Mouse (Mus musculus) heart, postnatal 10 days (tissue): ENCODE results near the gene Abcb7. TPM values are rescaled to one million over a fixed set of nuclear protein-coding genes. Genes with fewer than 3 reads are reported as not detected.
"Not testable (repeated sequence)": the region's sequence is repeated elsewhere in the genome, so short reads cannot be mapped to it uniquely, and the experiment has no call there.

Source experiments
- DNase-seq, 2 experiments: peaks; one replicate each; pipeline ENCODE4 v3.0.0; 2021
- intact Hi-C: fragments of 180-260 bp; cut with DNase I; formaldehyde crosslinking; loops from one replicate; pipeline ENCODE4 v1.15.1; 2025
- total RNA-seq, 2 experiments: library from RNA; stranded (reverse); gene quantifications; 2 replicates each; pipeline ENCODE4 v1.2.3; 2021

Gene Abcb7
- 10 to 100 TPM; 29.7 to 32.2 TPM for total RNA-seq

DNA sequence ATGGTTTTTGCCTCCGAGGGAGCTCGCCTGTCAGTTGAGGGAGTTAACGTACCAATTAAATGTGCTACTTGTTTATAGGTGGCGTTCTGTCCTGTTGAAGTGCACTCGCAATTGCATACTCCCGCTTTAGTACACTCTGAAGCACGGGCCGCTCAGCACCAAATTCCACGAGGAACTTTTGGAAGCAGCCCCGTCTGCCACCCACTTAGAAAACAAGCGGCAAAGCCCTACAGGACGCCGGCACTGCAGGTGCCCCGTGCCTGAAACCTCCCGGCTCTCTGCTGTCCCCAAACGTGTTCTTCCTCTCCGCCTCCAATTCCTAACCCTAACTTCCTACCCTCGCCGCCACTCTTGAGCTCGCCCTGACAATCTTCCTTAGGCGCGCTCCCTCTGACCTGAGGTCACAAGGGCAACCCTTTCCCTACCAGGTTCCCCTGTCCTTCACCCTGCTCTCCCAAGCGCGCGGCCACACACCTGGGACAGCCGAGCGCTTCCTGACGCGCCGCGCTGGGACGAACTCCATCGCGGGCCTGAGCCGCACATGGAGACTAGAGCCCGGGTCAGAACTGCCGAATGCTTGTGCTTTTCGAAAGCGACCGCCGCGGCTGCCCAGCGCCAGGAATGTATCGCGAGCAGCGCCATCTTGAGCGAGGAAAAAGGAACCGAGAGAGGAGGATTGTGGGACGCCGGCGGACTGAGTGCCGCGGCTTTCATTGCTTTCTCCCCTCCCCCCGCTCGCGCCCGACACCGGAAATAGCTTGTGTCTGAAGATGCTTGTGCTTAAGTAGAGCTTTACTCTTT lies at the start of gene Abcb7:
Abcb7 (minus strand) TSS at position 674 of the 801 bp plus-strand sequence.
- DNase-seq = peak; percentile 85 to 90
- intact Hi-C loops = loop anchor here (5.0 to 10.0 kb wide), 2 partner anchors 69 to 219 kb away; partner anchors contain the start of gene Uprt

DNA sequence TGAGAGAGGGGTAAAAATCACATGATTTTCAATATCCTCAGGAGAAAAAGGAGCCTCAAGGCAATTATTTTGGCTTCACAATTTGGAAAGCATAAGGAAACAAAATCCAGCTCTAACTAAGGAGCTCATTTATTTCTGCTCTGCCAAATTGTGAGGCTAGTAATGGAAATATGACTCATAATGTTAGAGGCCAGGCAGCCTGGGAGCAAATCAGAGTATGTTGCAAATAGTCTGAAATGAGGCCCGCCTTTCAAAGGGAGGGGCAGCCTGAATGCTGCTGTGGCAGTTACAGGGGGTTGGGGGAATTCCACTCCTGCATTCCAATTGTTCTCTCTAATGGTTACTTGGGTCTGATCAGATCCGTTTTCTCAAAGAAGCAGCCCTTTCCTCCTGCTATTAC lies 48.1 kb upstream of the Abcb7 start:
- peak; percentile 37 to 50 for DNase-seq
- intact Hi-C loops = no loop called here

DNA sequence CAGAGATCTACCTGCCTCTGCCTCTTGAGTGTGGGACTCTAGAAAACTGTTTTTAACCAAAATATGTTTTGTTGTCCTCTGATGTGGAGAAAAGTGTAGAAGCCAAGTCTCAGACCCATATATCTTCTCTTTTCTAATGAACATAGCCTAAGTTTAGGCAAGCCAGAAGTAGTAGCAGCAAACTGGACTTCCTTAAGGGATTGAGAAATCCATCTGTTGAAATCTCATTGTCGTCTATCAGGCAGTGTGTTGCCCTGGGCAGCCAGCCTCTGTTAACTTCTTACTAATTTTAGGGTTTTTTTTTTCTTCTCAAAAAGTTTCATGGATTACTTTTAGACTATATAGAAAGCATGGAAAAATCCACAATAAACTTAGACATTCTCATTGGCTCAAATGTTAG lies 38.8 kb upstream of the Abcb7 start:
- no peak for DNase-seq
- intact Hi-C loops = no loop called here

DNA sequence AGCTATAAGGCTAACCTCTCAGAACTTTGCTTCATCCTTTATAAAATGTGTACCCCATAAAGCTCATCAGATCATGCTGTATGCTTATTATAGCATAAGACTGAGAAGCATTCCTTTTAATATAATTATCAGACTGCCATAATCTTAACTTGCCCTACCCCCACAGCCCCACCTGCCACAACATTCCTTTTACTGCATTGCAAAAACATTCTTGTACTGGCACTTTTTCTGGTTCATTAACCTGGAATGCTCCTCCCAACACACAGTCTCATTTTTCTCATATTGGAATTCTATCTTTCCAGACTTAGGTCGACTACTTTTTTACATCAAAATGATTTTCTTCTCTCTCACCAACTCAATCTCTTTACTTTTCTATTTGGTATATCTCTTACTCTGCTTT lies 19.8 kb upstream of the Abcb7 start:
- intact Hi-C loops = no loop called here
- no peak for DNase-seq

DNA sequence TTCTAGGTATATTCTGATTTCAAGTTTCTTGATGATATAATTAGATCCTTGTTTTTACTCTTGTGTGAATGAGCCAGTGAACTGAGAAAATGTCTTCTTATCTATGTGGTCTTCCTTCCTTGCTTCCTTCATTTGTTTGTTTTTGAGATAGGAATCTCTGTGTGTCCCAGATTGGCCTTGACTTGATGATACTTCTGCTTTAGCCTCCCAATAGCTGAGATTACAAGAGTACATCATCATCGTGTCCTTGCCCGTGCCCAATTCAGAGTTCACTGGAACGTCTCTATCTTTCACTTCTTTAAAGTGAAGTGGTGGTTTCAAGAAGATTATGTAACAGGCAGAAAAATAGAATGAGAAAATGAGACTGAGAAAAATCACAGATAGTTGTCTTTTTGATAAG lies 14.5 kb upstream of the Abcb7 start:
- intact Hi-C loops = no loop called here
- no peak for DNase-seq

DNA sequence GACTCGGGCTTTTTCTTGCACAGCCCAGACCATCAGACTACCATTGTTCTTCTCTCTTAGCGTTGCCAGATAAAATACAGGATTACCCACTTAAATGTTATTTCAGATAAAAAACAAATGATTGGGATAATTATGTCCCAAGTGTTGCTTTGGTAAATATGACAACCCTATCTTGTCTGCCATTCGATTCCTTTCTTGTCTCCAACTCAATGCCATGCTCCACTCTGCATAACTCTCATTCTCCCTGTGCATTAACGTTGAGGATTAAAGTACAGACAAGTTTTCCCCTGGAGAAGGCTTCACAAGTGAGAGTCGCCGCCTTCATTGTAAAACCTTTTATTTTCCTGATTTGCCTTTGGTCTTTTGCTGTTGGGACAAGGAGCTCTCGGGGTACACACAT lies 339 bp upstream of the Abcb7 start:
- no peak for DNase-seq
- intact Hi-C loops = loop anchor here (5.0 to 10.0 kb wide), 2 partner anchors 68 to 219 kb away; partner anchors contain the start of gene Uprt

DNA sequence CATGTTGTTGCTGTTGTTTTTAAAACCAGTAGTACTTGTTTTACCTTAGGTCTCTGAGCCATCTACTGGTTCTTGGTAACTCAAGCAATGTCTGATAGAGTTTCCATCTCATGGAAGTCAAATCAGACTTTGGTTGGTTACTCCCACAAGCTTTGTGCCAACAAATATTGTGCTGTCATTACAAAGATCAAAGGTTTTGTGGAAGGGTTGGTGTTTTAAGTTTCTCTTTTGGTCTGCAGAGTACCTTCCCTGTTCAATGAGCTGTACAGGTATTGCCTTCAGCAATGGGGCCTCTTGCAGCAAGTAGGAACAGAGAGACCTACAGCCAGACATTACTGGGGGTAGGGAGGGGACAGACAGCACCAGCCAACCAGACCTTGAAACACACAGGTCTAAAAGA lies 5.5 kb downstream of the Abcb7 start:
- intact Hi-C loops = no loop called here
- no peak for DNase-seq

DNA sequence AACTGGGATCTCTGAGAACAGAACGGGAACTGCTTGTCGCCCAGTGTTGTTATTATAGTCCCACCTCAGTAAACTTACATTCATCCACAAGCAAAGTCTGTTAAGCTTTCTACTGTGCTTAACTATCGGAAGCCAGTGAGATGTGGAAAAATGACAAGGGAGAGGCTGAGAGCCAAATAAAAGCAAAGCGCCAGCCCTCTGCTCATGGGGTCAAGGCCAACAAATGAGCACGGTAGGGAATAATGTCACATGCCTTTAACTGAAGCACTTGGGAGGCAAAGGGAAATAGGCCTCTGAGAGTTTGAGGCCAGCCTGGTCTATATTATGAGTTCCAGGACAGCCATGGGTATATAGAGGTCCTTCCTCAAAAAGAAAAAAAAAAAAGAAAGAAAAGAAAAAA lies 11.2 kb downstream of the Abcb7 start:
- intact Hi-C loops = no loop called here
- DNase-seq = no peak

DNA sequence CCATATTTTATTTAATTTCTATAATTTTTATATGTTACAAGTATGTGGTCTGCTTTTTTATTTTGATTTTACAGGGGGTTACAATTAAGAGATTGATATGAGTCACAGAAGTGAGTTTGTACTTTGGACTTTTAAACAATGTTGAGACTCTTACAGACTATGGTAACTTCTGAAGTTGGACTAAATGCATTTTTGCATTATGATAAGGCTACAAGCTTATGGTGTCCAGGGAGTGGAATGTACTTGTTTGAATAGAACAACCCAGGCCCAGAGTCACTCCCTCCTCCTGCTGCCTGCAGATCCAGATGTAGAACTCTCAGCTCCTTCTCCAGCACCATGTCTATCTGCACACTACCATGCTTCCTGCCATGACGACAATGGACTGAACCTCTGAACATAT lies 12.5 kb downstream of the Abcb7 start:
- intact Hi-C loops = no loop called here
- DNase-seq = no peak

DNA sequence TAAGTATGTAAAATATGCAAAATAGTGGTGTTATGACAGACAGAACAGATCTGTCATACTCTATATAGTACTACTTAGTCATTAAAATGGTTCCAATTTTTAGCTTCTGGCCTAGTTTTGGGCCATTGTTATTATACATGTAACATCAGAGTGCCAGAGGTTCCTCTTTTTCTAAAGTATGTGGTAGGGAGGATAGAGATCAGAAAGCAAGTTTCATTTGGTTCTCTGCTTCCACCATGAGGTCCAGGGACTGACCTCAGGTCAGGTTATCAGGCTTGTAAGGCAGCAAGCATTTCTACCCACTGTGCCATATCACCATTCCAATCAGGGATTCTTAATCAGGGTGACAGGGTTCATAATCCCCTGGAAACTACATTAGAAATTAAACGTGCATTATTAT lies 16.1 kb downstream of the Abcb7 start:
- intact Hi-C loops = no loop called here
- DNase-seq = no peak

DNA sequence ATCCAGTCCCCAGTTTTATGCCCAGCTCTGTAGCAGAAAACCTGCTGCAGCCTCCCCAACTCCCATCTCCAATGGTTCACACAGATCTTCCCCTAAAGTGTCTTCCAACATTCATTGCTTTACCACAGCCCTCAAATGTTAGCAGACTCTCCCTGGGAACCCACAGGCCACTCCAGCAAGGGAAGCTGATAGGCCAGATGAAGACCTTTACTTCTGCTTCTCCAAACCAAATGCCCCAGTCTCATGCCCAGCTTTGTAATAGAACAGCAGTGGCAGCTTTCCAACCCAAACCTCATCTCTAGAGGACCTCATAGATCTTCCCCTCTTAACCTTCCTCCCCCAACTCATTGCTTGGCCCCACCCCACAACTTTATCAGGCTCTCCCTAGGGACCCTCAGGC lies 54.0 kb downstream of the Abcb7 start:
- DNase-seq = no peak
- intact Hi-C loops = no loop called here

DNA sequence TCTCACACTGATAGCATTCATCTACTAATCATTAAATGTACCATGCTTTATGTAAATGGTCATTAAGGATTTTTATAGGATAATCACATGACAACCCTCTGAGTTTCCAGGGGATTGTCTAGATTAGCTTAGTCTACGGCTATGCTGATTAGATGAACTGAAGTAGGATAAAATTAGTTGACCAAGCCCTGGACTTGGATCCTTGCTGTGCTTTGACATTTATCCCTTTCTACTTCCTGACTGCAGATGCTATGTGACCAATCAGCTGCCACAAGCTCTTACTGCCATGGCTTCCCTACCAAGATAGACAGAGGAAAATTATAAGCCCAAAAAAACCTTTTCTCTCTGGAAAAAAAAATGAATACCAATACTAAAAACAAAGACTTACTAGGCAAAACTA lies 57.8 kb downstream of the Abcb7 start:
- intact Hi-C loops = no loop called here
- no peak for DNase-seq

DNA sequence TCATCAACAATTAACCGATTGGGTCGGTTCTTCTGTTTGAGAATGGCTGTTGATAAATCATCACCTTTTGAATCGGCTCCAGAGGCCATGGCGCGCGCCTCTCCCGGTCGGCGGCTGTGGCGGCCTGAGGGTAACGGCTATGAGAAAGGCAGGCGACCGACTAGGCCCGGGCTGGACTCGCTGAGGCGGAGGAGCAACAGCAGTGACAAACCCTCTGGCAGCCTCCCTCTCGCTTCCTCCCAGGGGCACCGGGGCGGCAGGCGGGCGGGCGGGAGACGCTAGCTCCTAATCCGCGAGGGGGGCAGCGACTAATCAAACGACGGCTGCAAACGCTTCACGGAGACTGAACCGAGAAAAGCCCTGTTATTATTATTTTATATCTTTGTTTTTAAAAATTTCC lies 65.5 kb downstream of the Abcb7 start:
- peak; percentile 27 to 42 for DNase-seq
- intact Hi-C loops = not testable (repeated sequence)

DNA sequence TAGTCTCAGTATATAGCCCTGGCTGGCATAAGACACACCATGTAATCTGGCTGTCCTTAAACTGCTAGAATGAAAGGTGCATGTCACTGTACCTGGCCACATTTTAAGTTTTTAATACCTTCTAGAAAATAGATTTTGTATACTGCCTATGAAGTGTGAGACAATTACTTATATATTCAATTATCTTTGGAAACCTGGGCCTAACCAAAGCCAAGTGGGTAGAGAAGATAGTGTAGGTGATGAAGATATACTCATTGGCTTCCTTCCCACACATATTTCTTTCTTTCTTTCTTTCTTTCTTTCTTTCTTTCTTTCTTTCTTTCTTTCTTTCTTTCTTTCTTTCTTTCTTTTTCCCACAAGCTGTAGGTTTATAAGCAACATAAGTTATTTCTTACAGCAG lies 121.9 kb downstream of the Abcb7 start:
- intact Hi-C loops = no loop called here

DNA sequence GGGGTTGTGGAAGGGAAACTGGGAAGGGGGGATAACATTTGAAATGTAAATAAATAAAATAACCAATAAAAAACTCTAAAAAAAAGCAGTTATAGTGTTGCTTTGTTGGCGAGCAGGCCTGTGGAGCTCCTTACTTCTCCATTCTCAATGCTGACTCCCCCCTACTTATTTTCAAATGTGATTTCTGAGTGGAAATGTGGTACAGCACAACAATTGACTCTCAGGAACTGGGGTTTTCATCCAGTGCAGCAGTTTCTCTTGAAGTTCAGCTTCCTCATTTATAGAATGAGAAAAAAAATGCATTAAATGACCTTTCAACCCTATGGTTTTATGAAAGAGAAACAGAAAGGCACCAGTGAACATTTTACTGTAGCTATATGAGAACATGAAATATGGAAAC lies 133.8 kb downstream of the Abcb7 start:
- intact Hi-C loops = no loop called here
- DNase-seq = no peak

More for the DNA sequence above, 121.9 kb downstream of the Abcb7 start:
- no peak for DNase-seq

DNA sequence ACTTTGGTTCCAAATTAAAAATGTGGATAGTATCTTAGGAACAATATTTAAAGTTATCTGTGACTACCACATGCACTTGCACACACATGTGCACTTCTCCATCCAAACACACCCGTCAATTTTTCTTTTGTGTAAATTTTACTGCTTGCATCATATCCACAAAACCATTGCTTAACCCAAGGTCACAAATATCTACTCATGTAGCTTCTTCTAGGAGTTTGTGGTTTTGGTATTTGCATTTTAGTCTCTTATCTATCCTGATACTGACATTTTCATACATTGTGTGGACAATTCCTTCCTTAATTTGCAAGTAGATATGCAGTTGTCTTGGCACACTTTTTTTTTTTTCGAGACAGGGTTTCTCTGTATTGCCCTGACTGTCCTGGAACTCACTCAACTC lies 149.3 kb downstream of the Abcb7 start:
- intact Hi-C loops = no loop called here
- DNase-seq = no peak

DNA sequence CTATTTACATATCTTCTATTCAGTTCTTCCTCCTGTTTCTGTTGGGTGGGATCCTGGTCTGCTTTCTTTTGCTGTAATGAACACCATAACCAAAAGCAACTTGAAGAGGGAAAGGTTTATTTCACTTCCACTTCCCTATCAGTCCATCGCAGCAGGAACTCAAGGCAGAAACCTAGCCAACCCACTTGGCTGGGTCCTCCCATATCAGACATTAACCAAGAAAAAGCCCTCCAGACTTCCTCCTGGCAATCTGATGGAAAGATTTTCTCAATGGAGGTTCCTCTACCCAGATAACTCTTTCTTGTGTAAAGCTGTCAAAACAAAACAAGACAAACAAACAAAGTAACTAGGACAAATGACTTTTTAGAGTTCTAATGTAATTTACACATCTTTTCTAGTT lies 151.2 kb downstream of the Abcb7 start:
- intact Hi-C loops = no loop called here
- DNase-seq = no peak

DNA sequence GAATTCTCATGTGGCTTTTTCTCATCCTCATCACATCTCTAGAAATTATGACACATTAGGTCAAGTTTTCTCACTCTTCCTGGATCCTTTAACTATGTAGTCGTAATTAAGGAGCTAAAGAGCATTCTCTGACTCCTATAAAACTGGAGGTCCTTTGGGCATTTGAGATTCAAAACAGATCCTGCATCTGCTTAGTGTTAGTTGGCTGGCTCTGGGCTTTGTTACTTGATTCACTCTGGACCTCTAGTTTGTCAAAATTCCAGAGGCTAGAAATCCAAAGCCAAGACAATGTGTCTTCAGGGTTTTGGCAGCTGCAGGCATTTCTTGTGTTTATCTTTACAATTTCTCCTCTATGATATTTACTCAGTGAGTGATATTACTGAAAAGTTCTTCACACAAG lies 157.1 kb downstream of the Abcb7 start:
- DNase-seq = no peak
- intact Hi-C loops = no loop called here

Other genes with a start within 250 kb of the Abcb7 start
- 1 to 10 TPM; 1.0 to 1.3 TPM for gene Nexmif, start 212.7 kb downstream of the Abcb7 start, total RNA-seq
- 10 to 100 TPM in 1 of 2 experiments, 1 to 10 TPM in 1; 8.8 to 11.2 TPM for gene Uprt, start 69.0 kb upstream of the Abcb7 start, total RNA-seq